Mouse (Mus musculus) CH12.LX (cell line): Measurements from ENCODE around the gene Hcar2. TPM values are rescaled to one million over a fixed set of nuclear protein-coding genes. Genes with fewer than 3 reads are reported as not detected.

Experiments
- DNase-seq: peaks from one replicate; pipeline ENCODE4 v3.0.0-alpha.2; 2013; ENCODE audit errors: extremely low read depth
- H3K27ac ChIP-seq: 2 replicates; pipeline ENCODE4 v1.5.1; 2012; ENCODE audit warnings: low read depth, mild to moderate bottlenecking, control low read depth, moderate library complexity; ENCODE audit not compliant: insufficient read depth
- H3K27me3 ChIP-seq: replicated peaks from 2 replicates; pipeline ENCODE3; 2012; ENCODE audit warnings: inconsistent platforms
- H3K36me3 ChIP-seq, 2 experiments: replicated peaks in 1 of 2; 2 replicates each; pipeline versions ENCODE3 to v1.6.1; 2012; ENCODE audit warnings: inconsistent platforms in 1 of 2, low read length in 1 of 2, mild to moderate bottlenecking in 1 of 2, mixed read lengths in 1 of 2, moderate library complexity in 1 of 2; ENCODE audit not compliant: control insufficient read depth in 1 of 2, insufficient read depth in 1 of 2
- H3K4me1 ChIP-seq, 2 experiments: 2 replicates each; pipeline ENCODE4 v1.6.1; 2012; ENCODE audit warnings: inconsistent platforms in 1 of 2, moderate library complexity in 1 of 2; ENCODE audit not compliant: insufficient read depth in 2 of 2, control insufficient read depth in 1 of 2
- H3K4me2 ChIP-seq: 2 replicates; pipeline ENCODE4 v1.6.1; 2012; ENCODE audit warnings: low read depth, mild to moderate bottlenecking, control low read depth; ENCODE audit not compliant: poor library complexity, insufficient read depth, severe bottlenecking
- H3K4me3 ChIP-seq, 3 experiments: fragments of 150-350 bp in 1 of 3; sonication (generic) in 1 of 3; replicated peaks in 1 of 3; 2 replicates each; pipeline versions ENCODE3 to v1.5.1; 2011 to 2012; ENCODE audit warnings: low read depth in 2 of 3, low read length in 2 of 3, mild to moderate bottlenecking in 2 of 3, moderate library complexity in 2 of 3, control low read depth in 1 of 3, improper control_type of control experiment in 1 of 3, inconsistent platforms in 1 of 3, mixed read lengths in 1 of 3; ENCODE audit not compliant: poor library complexity in 1 of 3
- H3K79me2 ChIP-seq: replicated peaks from 2 replicates; pipeline ENCODE4 v1.6.1; 2012; ENCODE audit warnings: mild to moderate bottlenecking, moderate library complexity; ENCODE audit not compliant: control insufficient read depth, poor library complexity, insufficient read depth, severe bottlenecking; ENCODE audit errors: extremely low read depth
- H3K9ac ChIP-seq: 2 replicates; pipeline ENCODE4 v1.6.1; 2012; ENCODE audit warnings: low read depth, mild to moderate bottlenecking, control low read depth, moderate library complexity; ENCODE audit not compliant: insufficient read depth
- H3K9me3 ChIP-seq: replicated peaks from 2 replicates; pipeline ENCODE3; 2012; ENCODE audit warnings: low read length, inconsistent platforms, mixed read lengths
- CHD1 ChIP-seq: IDR thresholded peaks from 2 replicates; pipeline ENCODE4 v1.6.1; 2012; ENCODE audit warnings: low read depth, low read length, improper control_type of control experiment, inconsistent platforms
- CHD2 ChIP-seq: IDR thresholded peaks from 2 replicates; pipeline ENCODE4 v1.6.1; 2011; ENCODE audit warnings: low read length, improper control_type of control experiment
- JUN ChIP-seq: IDR thresholded peaks from 2 replicates; pipeline ENCODE4 v1.6.1; 2011; ENCODE audit warnings: low read depth, mild to moderate bottlenecking, low read length, improper control_type of control experiment, moderate library complexity; ENCODE audit not compliant: insufficient read depth
- MAFK ChIP-seq: IDR thresholded peaks from 2 replicates; pipeline ENCODE4 v1.6.1; 2011; ENCODE audit warnings: low read length, improper control_type of control experiment; ENCODE audit not compliant: insufficient replicate concordance
- MEF2A ChIP-seq: IDR thresholded peaks from 2 replicates; pipeline ENCODE4 v1.6.1; 2014; ENCODE audit warnings: low read depth, mild to moderate bottlenecking, inconsistent platforms, low read length, improper control_type of control experiment, borderline replicate concordance
- POLR2AphosphoS2 ChIP-seq: IDR thresholded peaks from 2 replicates; pipeline ENCODE4 v1.6.1; 2011; ENCODE audit warnings: low read depth, low read length, improper control_type of control experiment
- TCF12 ChIP-seq: IDR thresholded peaks from 2 replicates; pipeline ENCODE4 v1.6.1; 2014; ENCODE audit warnings: low read depth, mild to moderate bottlenecking, inconsistent platforms, low read length, improper control_type of control experiment
- UBTF ChIP-seq: IDR thresholded peaks from 2 replicates; pipeline ENCODE4 v1.6.1; 2012; ENCODE audit warnings: low read depth, mild to moderate bottlenecking, inconsistent platforms, low read length, improper control_type of control experiment, moderate library complexity
- USF1 ChIP-seq: IDR thresholded peaks from 2 replicates; pipeline ENCODE4 v1.6.1; 2014; ENCODE audit warnings: low read depth, mild to moderate bottlenecking, inconsistent platforms, low read length, improper control_type of control experiment
- USF2 ChIP-seq: conservative IDR thresholded peaks from 2 replicates; pipeline ENCODE4 v1.6.1; 2011; ENCODE audit warnings: low read depth, low read length, improper control_type of control experiment
- ZKSCAN1 ChIP-seq: IDR thresholded peaks from 2 replicates; pipeline ENCODE4 v1.6.1; 2012; ENCODE audit warnings: low read depth, inconsistent platforms, low read length, improper control_type of control experiment, borderline replicate concordance
- ZMIZ1 ChIP-seq: IDR thresholded peaks from 2 replicates; pipeline ENCODE4 v1.6.1; 2012; ENCODE audit warnings: low read depth, mild to moderate bottlenecking, inconsistent platforms, low read length, improper control_type of control experiment
- ZNF384 ChIP-seq: IDR thresholded peaks from 2 replicates; pipeline ENCODE4 v1.6.1; 2012; ENCODE audit warnings: low read depth, low read length, improper control_type of control experiment, inconsistent platforms
- dilution Hi-C: fragments of 300-500 bp; cut with MboI; formaldehyde crosslinking; loops from 2 replicates; pipeline ENCODE4 v1.14.3; 2020; ENCODE audit warnings: low sequenced_read_pairs; ENCODE audit not compliant: extremely low pct_unique_long_range_greater_than_20kb, extremely low pct_ligation_motif_present
- in situ Hi-C: fragments of 300-500 bp; cut with MboI; formaldehyde crosslinking; loops from 3 replicates; pipeline ENCODE4 v1.14.3; 2019; ENCODE audit warnings: low sequenced_read_pairs, low pct_ligation_motif_present, low pct_unique_long_range_greater_than_20kb, mixed read lengths
- polyA plus RNA-seq: library from polyadenylated mRNA; unstranded; fragments of >175 nt; gene quantifications from 2 replicates; pipeline ENCODE4 v1.2.1, GENCODE M21; 2012; ENCODE audit warnings: low read depth; ENCODE audit not compliant: insufficient read length
- total RNA-seq, 2 experiments: library from RNA; depleted of rRNA; stranded (reverse); fragments of 300-350 nt in 1 of 2; fragments of >200 nt in 1 of 2; gene quantifications; 2 replicates each; pipeline ENCODE4 v1.2.3; 2012 to 2014

Gene Hcar2
- total and polyA plus RNA-seq, 3 experiments = not detected

GRCm38 (mm10) chr5:123837371-123837770 is 27.9 kb downstream of the Hcar2 start:
- dilution Hi-C loops = no loop called here
- H3K27ac ChIP-seq = no peak overlapping the region
- no peak for TF ChIP-seq MEF2A
- TF ChIP-seq CHD2 = no peak
- TF ChIP-seq ZMIZ1 = no peak
- TF ChIP-seq, all 38 proteins: peak for 0
- no peak overlapping the region for H3K4me3 ChIP-seq
- no peaks in the 10 kb centered on the region for H3K79me2 ChIP-seq
- H3K4me2 ChIP-seq = no peak overlapping the region
- DNase-seq = no peak
- no peaks in the 10 kb centered on the region for H3K9me3 ChIP-seq
- peaks cover 0 to 9% of the 10 kb centered on the region in 2 experiments; a peak in 2 of 4 replicates for H3K4me1 ChIP-seq
- H3K27me3 ChIP-seq = no peaks in the 10 kb centered on the region
- no peaks in the 10 kb centered on the region for H3K36me3 ChIP-seq
- H3K9ac ChIP-seq = no peak overlapping the region
- in situ Hi-C loops = no loop called here

GRCm38 (mm10) chr5:123834836-123835235 is 30.5 kb downstream of the Hcar2 start:
- DNase-seq = no peak
- Histone ChIP-seq H3K4me2 (no peak overlapping the region), H3K4me3 (no peak overlapping the region), H3K79me2 (no peaks in the 10 kb centered on the region), H3K36me3 (no peaks in the 10 kb centered on the region), H3K4me1 (peaks cover 0 to 11% of the 10 kb centered on the region in 2 experiments; a peak in 2 of 4 replicates), H3K27ac (no peak overlapping the region), H3K9me3 (no peaks in the 10 kb centered on the region), H3K27me3 (no peaks in the 10 kb centered on the region), H3K9ac (no peak overlapping the region)
- dilution Hi-C loops = no loop called here
- in situ Hi-C loops = no loop called here
- TF ChIP-seq POLR2AphosphoS2 (no peak), TCF12 (no peak)

- Histone ChIP-seq H3K27me3 (no peaks in the 10 kb centered on the region), H3K9ac (no peak overlapping the region), H3K4me3 (no peak overlapping the region), H3K36me3 (peaks cover 0 to 2% of the 10 kb centered on the region in 2 experiments), H3K9me3 (no peaks in the 10 kb centered on the region), H3K4me1 (peaks cover 0 to 11% of the 10 kb centered on the region in 2 experiments; a peak in 2 of 4 replicates), H3K27ac (no peak overlapping the region)
- DNase-seq = no peak
- TF ChIP-seq UBTF (no peak), JUN (no peak), USF1 (no peak), ZNF384 (no peak), CHD1 (no peak), USF2 (no peak), ZKSCAN1 (no peak), MAFK (no peak)
- TF ChIP-seq, all 38 proteins: peak for 0
- H3K79me2 ChIP-seq = no peaks in the 10 kb centered on the region
- dilution Hi-C loops (no loop called here), in situ Hi-C loops (no loop called here)
- no peak overlapping the region for H3K4me2 ChIP-seq
Measured at GRCm38 (mm10) chr5:123832309-123832708, 33.0 kb downstream of the Hcar2 start.
